Mouse (Mus musculus): ENCODE results near the gene Klf16. TPM values are rescaled to one million over a fixed set of nuclear protein-coding genes. Genes with fewer than 3 reads are reported as not detected.

Klf16 gene
- polyA plus RNA-seq, 1 experiment from 2014 or later: 7.2 TPM

GRCm38 (mm10) chr10:80578131-80578750, 1.1 kb upstream of the Klf16 start:
- H3K9ac ChIP-seq (replicated peaks; ENCODE audit: low read depth): no peak overlapping the region
- peak; percentile 49 for ATAC-seq
- H3K27ac ChIP-seq (ENCODE audit: low read length): peak overlapping the region; percentile 82
- peak overlapping the region; percentile 97 for H3K4me2 ChIP-seq (replicated peaks; ENCODE audit: low read depth, low read length)
- WGBS: 0% methylated on average over 29 of the region's 29 CpGs
- TF ChIP-seq EP300 (IDR thresholded peaks at IDR 0.05): no peak
- TF ChIP-seq CTCF (IDR thresholded peaks at IDR 0.05): peak; percentile 90
- H3K27me3 ChIP-seq (replicated peaks; ENCODE audit: insufficient read depth, low read length): no peaks in the 10 kb centered on the region
- peak; percentile 91 for DNase-seq (ENCODE audit: low spot score)
- H3K36me3 ChIP-seq (ENCODE audit: insufficient read depth, low read length): no peaks in the 10 kb centered on the region
- peak overlapping the region; percentile 74 for H3K4me3 ChIP-seq (ENCODE audit: low read depth, low read length)
- no peaks in the 10 kb centered on the region for H3K9me3 ChIP-seq (ENCODE audit: low read length)
- H3K4me1 ChIP-seq (ENCODE audit: insufficient read depth, low read depth, low read length): peaks cover 7% of the 10 kb centered on the region

GRCm38 (mm10) chr10:80576351-80577194, 548 bp downstream of the Klf16 start:
- H3K27me3 ChIP-seq (replicated peaks; ENCODE audit: insufficient read depth, low read length): no peaks in the 10 kb centered on the region
- TF ChIP-seq EP300 (IDR thresholded peaks at IDR 0.05) (no peak), CTCF (IDR thresholded peaks at IDR 0.05) (no peak)
- WGBS: 1% methylated on average over 53 of the region's 96 CpGs
- peak overlapping the region; percentile 97 for H3K4me2 ChIP-seq (replicated peaks; ENCODE audit: low read depth, low read length)
- peak; percentile 56 for DNase-seq (ENCODE audit: low spot score)
- peak; percentile 11 for ATAC-seq
- H3K9me3 ChIP-seq (ENCODE audit: low read length): no peaks in the 10 kb centered on the region
- peaks cover 7% of the 10 kb centered on the region for H3K4me1 ChIP-seq (ENCODE audit: insufficient read depth, low read depth, low read length)
- no peaks in the 10 kb centered on the region for H3K36me3 ChIP-seq (ENCODE audit: insufficient read depth, low read length)
- peak overlapping the region; percentile 74 for H3K4me3 ChIP-seq (ENCODE audit: low read depth, low read length)
- peak overlapping the region; percentile 48 for H3K9ac ChIP-seq (replicated peaks; ENCODE audit: low read depth)
- H3K27ac ChIP-seq (ENCODE audit: low read length): peak overlapping the region; percentile 82

GRCm38 (mm10) chr10:80575925-80576324, 1.2 kb downstream of the Klf16 start:
- Histone ChIP-seq H3K4me1 (ENCODE audit: insufficient read depth, low read depth, low read length) (peaks cover 12% of the 10 kb centered on the region), H3K36me3 (ENCODE audit: insufficient read depth, low read length) (no peaks in the 10 kb centered on the region), H3K4me3 (ENCODE audit: low read depth, low read length) (peak overlapping the region; percentile 74), H3K27ac (ENCODE audit: low read length) (no peak overlapping the region), H3K9ac (replicated peaks; ENCODE audit: low read depth) (peak overlapping the region; percentile 48; the same call in 1 of the 2 replicates), H3K4me2 (replicated peaks; ENCODE audit: low read depth, low read length) (peak overlapping the region; percentile 97), H3K27me3 (replicated peaks; ENCODE audit: insufficient read depth, low read length) (no peaks in the 10 kb centered on the region), H3K9me3 (ENCODE audit: low read length) (no peaks in the 10 kb centered on the region)
- TF ChIP-seq CTCF (IDR thresholded peaks at IDR 0.05) (no peak), EP300 (IDR thresholded peaks at IDR 0.05) (no peak)
- DNase-seq (ENCODE audit: low spot score) (no peak), ATAC-seq (no peak)
- 8% methylated on average over 17 of the region's 17 CpGs for WGBS

- no peak for TF ChIP-seq EP300 (IDR thresholded peaks at IDR 0.05)
- TF ChIP-seq CTCF (IDR thresholded peaks at IDR 0.05): no peak
- no peak overlapping the region for H3K9ac ChIP-seq (replicated peaks; ENCODE audit: low read depth)
- no peak overlapping the region for H3K27ac ChIP-seq (ENCODE audit: low read length)
- peaks cover 18% of the 10 kb centered on the region for H3K4me1 ChIP-seq (ENCODE audit: insufficient read depth, low read depth, low read length)
- WGBS: 68% methylated on average over 3 of the region's 3 CpGs
- no peak overlapping the region for H3K4me3 ChIP-seq (ENCODE audit: low read depth, low read length)
- DNase-seq (ENCODE audit: low spot score) (no peak), ATAC-seq (no peak)
- H3K4me2 ChIP-seq (replicated peaks; ENCODE audit: low read depth, low read length): no peak overlapping the region
- H3K36me3 ChIP-seq (ENCODE audit: insufficient read depth, low read length): no peaks in the 10 kb centered on the region
- H3K27me3 ChIP-seq (replicated peaks; ENCODE audit: insufficient read depth, low read length): no peaks in the 10 kb centered on the region
- H3K9me3 ChIP-seq (ENCODE audit: low read length): no peaks in the 10 kb centered on the region
Measured at GRCm38 (mm10) chr10:80574896-80575295, 2.2 kb downstream of the Klf16 start.

- Histone ChIP-seq H3K4me3 (ENCODE audit: low read depth, low read length) (no peak overlapping the region), H3K4me1 (ENCODE audit: insufficient read depth, low read depth, low read length) (peaks cover 18% of the 10 kb centered on the region), H3K9me3 (ENCODE audit: low read length) (no peaks in the 10 kb centered on the region), H3K36me3 (ENCODE audit: insufficient read depth, low read length) (no peaks in the 10 kb centered on the region), H3K27ac (ENCODE audit: low read length) (no peak overlapping the region), H3K27me3 (replicated peaks; ENCODE audit: insufficient read depth, low read length) (no peaks in the 10 kb centered on the region), H3K9ac (replicated peaks; ENCODE audit: low read depth) (no peak overlapping the region), H3K4me2 (replicated peaks; ENCODE audit: low read depth, low read length) (no peak overlapping the region)
- ATAC-seq (no peak), DNase-seq (ENCODE audit: low spot score) (no peak)
- WGBS: 59% methylated on average over 9 of the region's 9 CpGs
- no peak for TF ChIP-seq CTCF (IDR thresholded peaks at IDR 0.05)
- no peak for TF ChIP-seq EP300 (IDR thresholded peaks at IDR 0.05)
Measured at GRCm38 (mm10) chr10:80573944-80574343, 3.2 kb downstream of the Klf16 start.

- TF ChIP-seq CTCF (IDR thresholded peaks at IDR 0.05) (no peak), EP300 (IDR thresholded peaks at IDR 0.05) (no peak)
- no peaks in the 10 kb centered on the region for H3K27me3 ChIP-seq (replicated peaks; ENCODE audit: insufficient read depth, low read length)
- DNase-seq (ENCODE audit: low spot score) (no peak), ATAC-seq (no peak)
- H3K36me3 ChIP-seq (ENCODE audit: insufficient read depth, low read length): no peaks in the 10 kb centered on the region
- no peak overlapping the region for H3K27ac ChIP-seq (ENCODE audit: low read length)
- H3K4me1 ChIP-seq (ENCODE audit: insufficient read depth, low read depth, low read length): peaks cover 18% of the 10 kb centered on the region
- no peak overlapping the region for H3K4me2 ChIP-seq (replicated peaks; ENCODE audit: low read depth, low read length)
- H3K4me3 ChIP-seq (ENCODE audit: low read depth, low read length): no peak overlapping the region
- WGBS: 74% methylated on average over 2 of the region's 2 CpGs
- H3K9ac ChIP-seq (replicated peaks; ENCODE audit: low read depth): no peak overlapping the region
- H3K9me3 ChIP-seq (ENCODE audit: low read length): no peaks in the 10 kb centered on the region
Measured at GRCm38 (mm10) chr10:80572477-80572876, 4.6 kb downstream of the Klf16 start.

All from lung, postnatal 0 days (tissue).